Mouse (Mus musculus) stomach, embryonic 16.5 days (tissue): Measurements from ENCODE around the gene Cfap58. TPM values are rescaled to one million over a fixed set of nuclear protein-coding genes. Genes with fewer than 3 reads are reported as not detected.

Source experiments
- ATAC-seq: fragments of 200-750 bp; cut with Nextera tagmentation; 2 replicates; pipeline ENCODE4 v1.8.0; 2017; ENCODE audit warnings: moderate number of reproducible peaks, moderate TSS enrichment; ENCODE audit not compliant: insufficient read depth, low FRiP score
- H3K27ac ChIP-seq: fragments of 300-500 bp; sonication (generic); 2 replicates; pipeline ENCODE4 v1.5.1; 2014; ENCODE audit warnings: low read length
- H3K27me3 ChIP-seq: fragments of 300-500 bp; sonication (generic); 2 replicates; pipeline ENCODE4 v1.6.1; 2014; ENCODE audit warnings: low read length, control low read depth, mixed read lengths; ENCODE audit not compliant: control insufficient read depth, insufficient read depth
- H3K36me3 ChIP-seq: fragments of 300-500 bp; sonication (generic); 2 replicates; pipeline ENCODE4 v1.6.1; 2014; ENCODE audit warnings: low read length; ENCODE audit not compliant: control insufficient read depth, insufficient read depth
- H3K4me1 ChIP-seq: fragments of 300-500 bp; sonication (generic); 2 replicates; pipeline ENCODE4 v1.6.1; 2014; ENCODE audit warnings: low read length, control low read depth, mixed read lengths; ENCODE audit not compliant: control insufficient read depth, insufficient read depth
- H3K4me2 ChIP-seq: fragments of 300-500 bp; sonication (generic); 2 replicates; pipeline ENCODE4 v1.6.1; 2014; ENCODE audit warnings: low read depth, low read length, mixed read lengths
- H3K4me3 ChIP-seq: fragments of 300-500 bp; sonication (generic); replicated peaks from 2 replicates; pipeline ENCODE4 v1.5.1; 2014; ENCODE audit warnings: mild to moderate bottlenecking, low read length
- H3K9ac ChIP-seq: fragments of 300-500 bp; sonication (generic); 2 replicates; pipeline ENCODE4 v1.6.1; 2014; ENCODE audit warnings: low read length
- H3K9me3 ChIP-seq: fragments of 300-500 bp; sonication (generic); replicated peaks from 2 replicates; pipeline ENCODE4 v1.6.1; 2016; ENCODE audit warnings: low read length, control low read depth; ENCODE audit not compliant: control insufficient read depth
- WGBS: fragments of 180-500 bp; shearing (Covaris S2); extraction: QIAGEN DNeasy Blood & Tissue Kit; methylation state at CpG from one replicate; pipeline ENCODE4 v1.1.7; 2014; 5-methylcytosine and 5-hydroxymethylcytosine counted together
- polyA plus RNA-seq: library from polyadenylated mRNA; unstranded; fragments of >200 nt; fragmentation: Nextera tagmentation; extraction: Ambion mirVana; gene quantifications from 2 replicates; pipeline ENCODE4 v1.2.1, GENCODE M21; 2015

Cfap58 gene
- polyA plus RNA-seq, 1 experiment from 2014 or later = 0.04 TPM

DNA sequence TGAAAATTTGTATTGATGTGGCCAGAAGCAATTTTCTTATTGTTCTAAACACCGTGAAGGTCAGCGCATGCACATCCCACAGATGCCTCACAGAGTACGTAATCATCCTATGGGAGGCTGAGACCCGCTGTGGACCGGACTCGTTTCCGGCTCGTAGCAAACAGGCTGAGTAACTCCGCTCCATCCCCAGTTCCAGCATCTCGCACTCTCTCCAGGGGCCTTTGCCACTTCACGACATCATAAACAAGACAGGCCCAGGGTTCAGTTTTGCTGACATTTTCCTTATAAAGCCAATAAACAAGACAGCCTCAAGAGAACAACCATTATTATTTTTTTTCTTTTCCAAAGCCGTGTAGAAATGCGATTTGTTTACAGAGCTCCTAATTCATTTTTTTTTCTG is 82.6 kb downstream of the Cfap58 start:
- no peak overlapping the region for H3K4me2 ChIP-seq
- no peaks in the 10 kb centered on the region for H3K27me3 ChIP-seq
- 57% methylated on average over 13 of the region's 13 CpGs for WGBS
- H3K9ac ChIP-seq = no peak overlapping the region
- H3K27ac ChIP-seq = no peak overlapping the region
- H3K4me1 ChIP-seq = no peaks in the 10 kb centered on the region
- H3K9me3 ChIP-seq = no peaks in the 10 kb centered on the region
- H3K36me3 ChIP-seq = no peaks in the 10 kb centered on the region
- no peak overlapping the region for H3K4me3 ChIP-seq
- no peak for ATAC-seq

DNA sequence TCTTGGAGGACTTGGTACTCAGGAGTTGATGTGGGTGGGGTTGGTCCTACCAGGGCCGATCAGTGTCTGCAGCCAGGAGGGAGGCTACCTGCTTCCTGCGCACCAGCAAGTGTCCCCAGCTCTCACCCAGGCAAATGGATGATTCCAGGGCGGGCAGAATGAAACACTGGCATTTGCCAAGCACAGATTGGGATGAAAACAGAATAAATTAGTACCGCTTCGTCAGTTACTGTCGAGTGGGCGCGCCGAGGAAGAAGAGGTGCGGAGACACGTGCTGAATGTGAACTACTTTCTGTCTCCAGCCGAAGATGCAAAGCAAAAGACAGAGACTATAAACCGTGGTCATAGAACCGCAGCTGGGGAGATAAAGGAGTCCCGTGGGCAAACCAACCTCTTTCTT is 84.0 kb downstream of the Cfap58 start:
- no peak overlapping the region for H3K4me3 ChIP-seq
- WGBS = 84% methylated on average over 15 of the region's 15 CpGs

DNA sequence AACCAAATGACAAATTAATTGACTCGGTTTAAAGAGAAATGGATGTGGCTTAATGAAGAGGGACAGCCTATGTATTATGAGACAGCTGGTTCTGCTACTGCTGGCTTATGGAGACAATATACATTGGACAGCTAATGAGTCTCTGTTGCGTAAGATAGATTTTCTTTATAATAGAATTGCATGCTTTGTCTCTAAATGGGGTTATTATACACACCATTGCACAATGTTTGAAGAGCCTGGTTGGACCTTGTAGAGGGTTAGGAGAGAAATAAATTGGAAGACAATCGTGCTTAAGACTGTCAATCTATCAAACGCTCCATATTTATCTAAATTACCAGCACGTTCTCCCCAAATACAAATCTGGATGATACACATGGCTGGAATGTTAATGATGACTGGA is 85.3 kb downstream of the Cfap58 start:
- Histone ChIP-seq H3K4me2 (no peak overlapping the region), H3K36me3 (no peaks in the 10 kb centered on the region), H3K9me3 (no peaks in the 10 kb centered on the region), H3K27ac (no peak overlapping the region), H3K4me1 (no peaks in the 10 kb centered on the region), H3K9ac (no peak overlapping the region), H3K4me3 (no peak overlapping the region), H3K27me3 (no peaks in the 10 kb centered on the region)
- WGBS = 63% methylated on average over 5 of the region's 5 CpGs
- ATAC-seq = no peak

More for the DNA sequence above, 84.0 kb downstream of the Cfap58 start:
- Histone ChIP-seq H3K4me2 (no peak overlapping the region), H3K9me3 (no peaks in the 10 kb centered on the region), H3K27me3 (no peaks in the 10 kb centered on the region), H3K36me3 (no peaks in the 10 kb centered on the region), H3K9ac (no peak overlapping the region), H3K27ac (no peak overlapping the region), H3K4me1 (no peaks in the 10 kb centered on the region)
- no peak for ATAC-seq

DNA sequence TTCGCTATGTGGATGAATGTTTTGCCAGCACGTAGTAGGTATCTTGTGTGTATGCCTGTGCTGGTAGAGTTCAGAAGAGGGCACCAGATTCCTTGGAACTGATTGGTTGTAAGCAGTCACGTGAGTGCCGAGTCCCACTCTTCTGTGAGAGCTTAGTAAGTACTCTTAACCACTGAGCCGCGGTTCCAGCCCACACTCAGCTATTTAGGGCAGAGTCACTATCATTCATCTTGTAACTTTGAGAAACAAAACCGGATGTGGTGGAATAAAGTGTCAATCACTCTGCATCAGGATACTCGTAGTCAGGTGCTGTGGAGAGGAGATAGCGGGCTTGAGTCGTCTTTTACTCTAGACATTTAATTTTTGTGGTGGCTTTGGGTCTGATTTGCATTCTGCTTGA is 86.3 kb downstream of the Cfap58 start:
- Histone ChIP-seq H3K4me1 (no peaks in the 10 kb centered on the region), H3K4me2 (no peak overlapping the region), H3K9me3 (no peaks in the 10 kb centered on the region), H3K4me3 (no peak overlapping the region), H3K9ac (no peak overlapping the region), H3K36me3 (no peaks in the 10 kb centered on the region), H3K27me3 (no peaks in the 10 kb centered on the region), H3K27ac (no peak overlapping the region)
- 83% methylated on average over 10 of the region's 10 CpGs for WGBS
- no peak for ATAC-seq

DNA sequence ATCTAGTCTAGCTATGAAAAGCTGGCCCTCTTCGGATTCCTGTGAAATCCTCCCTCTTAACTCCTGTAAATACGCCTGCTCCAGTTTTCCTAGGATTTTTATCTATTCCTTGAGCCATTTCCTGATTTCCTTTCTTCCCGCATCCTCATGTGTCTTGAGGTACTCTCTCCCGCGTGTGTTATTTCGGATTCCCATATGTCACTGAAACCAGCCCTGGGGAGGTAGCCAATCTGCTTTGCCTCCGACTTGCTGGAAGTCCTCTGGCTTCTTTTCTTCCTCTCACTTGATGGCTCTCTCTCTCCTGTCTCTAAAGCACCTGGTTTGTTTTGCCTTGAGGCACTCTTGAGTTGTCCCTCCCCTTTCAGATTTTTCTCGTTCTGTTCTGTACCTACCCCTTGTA is 87.9 kb downstream of the Cfap58 start:
- H3K27me3 ChIP-seq = no peaks in the 10 kb centered on the region
- H3K36me3 ChIP-seq = no peaks in the 10 kb centered on the region
- H3K4me3 ChIP-seq = no peak overlapping the region
- 82% methylated on average over 8 of the region's 8 CpGs for WGBS
- H3K9me3 ChIP-seq = no peaks in the 10 kb centered on the region
- ATAC-seq = no peak
- no peaks in the 10 kb centered on the region for H3K4me1 ChIP-seq
- H3K4me2 ChIP-seq = no peak overlapping the region
- no peak overlapping the region for H3K27ac ChIP-seq
- H3K9ac ChIP-seq = no peak overlapping the region

DNA sequence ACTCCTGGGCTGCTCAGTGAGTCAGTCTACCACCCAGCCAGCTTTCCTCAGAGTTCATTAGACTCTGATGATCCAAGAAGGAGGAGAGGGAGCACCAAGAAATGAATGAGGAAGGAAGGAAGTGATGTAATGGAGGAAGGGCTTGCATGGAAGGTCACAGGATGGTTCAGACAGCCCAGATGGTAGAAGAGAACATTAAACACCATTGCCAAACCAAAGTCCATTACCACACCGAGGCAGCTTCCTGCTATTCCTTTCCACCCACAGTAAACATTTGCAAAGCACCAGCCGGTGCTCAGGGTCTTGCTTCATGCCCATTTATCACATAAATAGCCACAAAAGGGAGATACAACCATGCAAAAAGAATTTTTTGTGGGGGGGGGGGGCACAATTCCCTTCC is 89.4 kb downstream of the Cfap58 start:
- WGBS = 19% methylated on average over 2 of the region's 2 CpGs
- Histone ChIP-seq H3K9me3 (no peaks in the 10 kb centered on the region), H3K4me2 (no peak overlapping the region), H3K36me3 (no peaks in the 10 kb centered on the region), H3K4me1 (no peaks in the 10 kb centered on the region), H3K9ac (no peak overlapping the region), H3K27ac (no peak overlapping the region), H3K27me3 (no peaks in the 10 kb centered on the region), H3K4me3 (no peak overlapping the region)
- ATAC-seq = no peak

DNA sequence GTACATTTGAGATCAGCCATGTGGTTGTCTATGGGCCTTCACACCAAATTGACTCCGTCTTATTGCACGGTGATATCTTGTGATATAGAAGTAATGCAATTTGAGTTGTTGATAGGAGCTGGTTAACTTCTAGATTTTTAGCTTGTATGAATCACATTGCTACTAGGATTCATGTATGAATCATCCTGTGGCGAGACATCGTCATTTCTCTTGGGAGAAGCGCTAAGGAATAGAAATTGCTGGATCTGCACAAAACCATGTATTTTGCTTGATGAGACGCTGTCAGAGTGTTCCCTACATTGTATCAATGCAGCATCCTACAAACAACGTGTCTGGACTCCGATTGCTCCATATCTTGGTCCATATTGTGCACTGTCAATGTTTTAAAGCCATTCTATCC is 102.1 kb downstream of the Cfap58 start:
- WGBS = 84% methylated on average over 8 of the region's 8 CpGs
- H3K4me3 ChIP-seq = no peak overlapping the region

DNA sequence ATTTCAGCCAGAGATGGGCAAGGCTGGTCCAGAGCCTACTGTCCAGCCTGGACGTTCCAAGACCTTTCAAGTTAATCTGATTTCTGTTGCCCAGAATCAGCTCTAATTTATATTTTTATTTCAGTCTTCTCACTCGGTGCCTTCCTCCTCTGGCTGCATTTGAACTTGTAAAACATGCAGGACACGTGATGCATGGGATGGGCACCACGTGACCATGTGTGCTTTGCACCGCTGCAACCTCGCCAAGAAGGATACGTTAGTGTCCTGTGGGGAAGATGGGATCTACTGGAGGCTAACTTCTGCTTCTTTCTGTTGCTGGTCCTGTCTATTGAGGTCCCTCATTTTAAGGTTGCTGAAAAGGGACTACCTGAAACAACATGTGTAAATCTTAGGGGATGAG is 109.8 kb downstream of the Cfap58 start:
- Histone ChIP-seq H3K9ac (no peak overlapping the region), H3K9me3 (no peaks in the 10 kb centered on the region), H3K4me3 (no peak overlapping the region), H3K27me3 (no peaks in the 10 kb centered on the region), H3K27ac (no peak overlapping the region), H3K36me3 (no peaks in the 10 kb centered on the region), H3K4me2 (no peak overlapping the region), H3K4me1 (no peaks in the 10 kb centered on the region)
- WGBS = 82% methylated on average over 7 of the region's 7 CpGs
- no peak for ATAC-seq

More for the DNA sequence above, 102.1 kb downstream of the Cfap58 start:
- Histone ChIP-seq H3K4me1 (no peaks in the 10 kb centered on the region), H3K27me3 (no peaks in the 10 kb centered on the region), H3K9me3 (no peaks in the 10 kb centered on the region), H3K9ac (no peak overlapping the region), H3K4me2 (no peak overlapping the region), H3K27ac (no peak overlapping the region), H3K36me3 (no peaks in the 10 kb centered on the region)
- no peak for ATAC-seq

DNA sequence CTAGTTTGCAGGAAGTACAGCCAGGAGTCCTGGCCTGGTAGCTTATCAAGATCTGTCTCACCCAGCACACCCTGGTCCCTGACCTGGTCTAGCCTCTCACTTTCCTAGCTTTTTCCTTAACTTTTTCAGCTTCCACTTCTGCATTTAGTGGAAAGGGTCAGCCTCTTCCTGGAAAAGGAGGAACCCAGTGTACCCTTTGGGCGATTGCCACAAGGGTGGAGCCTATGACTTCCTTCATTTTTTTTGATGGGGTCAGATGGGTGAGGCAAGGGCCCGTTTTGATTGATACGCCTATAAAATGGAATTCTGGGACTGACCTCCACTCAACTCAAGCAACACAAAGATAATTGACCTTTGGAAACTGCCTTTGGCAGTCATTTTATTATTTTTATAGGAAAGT is 111.9 kb downstream of the Cfap58 start:
- WGBS = 66% methylated on average over 3 of the region's 3 CpGs
- no peak overlapping the region for H3K27ac ChIP-seq
- H3K9ac ChIP-seq = no peak overlapping the region
- no peaks in the 10 kb centered on the region for H3K9me3 ChIP-seq
- H3K4me3 ChIP-seq = no peak overlapping the region
- no peak overlapping the region for H3K4me2 ChIP-seq
- H3K36me3 ChIP-seq = no peaks in the 10 kb centered on the region
- no peaks in the 10 kb centered on the region for H3K27me3 ChIP-seq
- no peak for ATAC-seq
- H3K4me1 ChIP-seq = no peaks in the 10 kb centered on the region

DNA sequence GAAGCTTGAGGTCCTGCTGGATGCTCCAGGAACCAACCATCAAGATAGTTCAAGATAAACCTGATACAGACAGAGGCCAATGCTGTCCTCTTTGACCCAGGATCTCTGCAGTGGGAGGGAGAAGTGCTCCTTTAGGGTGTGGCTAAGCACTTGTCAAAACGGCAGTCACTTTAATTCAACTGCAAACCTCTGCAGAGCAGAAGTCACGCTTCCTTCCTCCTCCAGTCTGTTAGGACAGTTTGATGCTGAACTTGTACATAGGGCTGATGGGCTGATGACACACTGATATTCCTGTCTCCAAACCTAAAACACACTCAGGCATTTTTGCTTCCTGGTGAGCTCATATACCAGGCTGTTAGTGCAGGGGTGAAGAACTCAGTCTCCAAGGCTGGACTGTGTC is 125.8 kb downstream of the Cfap58 start:
- no peaks in the 10 kb centered on the region for H3K36me3 ChIP-seq
- 19% methylated on average over 2 of the region's 2 CpGs for WGBS

More for the DNA sequence above, 125.8 kb downstream of the Cfap58 start:
- Histone ChIP-seq H3K9ac (no peak overlapping the region), H3K27me3 (no peaks in the 10 kb centered on the region), H3K27ac (no peak overlapping the region), H3K4me2 (no peak overlapping the region), H3K4me3 (no peak overlapping the region), H3K4me1 (no peaks in the 10 kb centered on the region), H3K9me3 (no peaks in the 10 kb centered on the region)
- no peak for ATAC-seq
